Mouse (Mus musculus) liver, embryonic 14.5 days (tissue): ENCODE measurements around the gene Ift140. TPM values are rescaled to one million over a fixed set of nuclear protein-coding genes. Genes with fewer than 3 reads are reported as not detected.
A peak's percentile ranks its signal among the peaks of the same experiment; 100 is the strongest.

Experiments used
- ATAC-seq: fragments of 200-750 bp; cut with Nextera tagmentation; 2 replicates; pipeline ENCODE4 v1.8.0; 2017; ENCODE audit warnings: moderate number of reproducible peaks, mild to moderate bottlenecking, moderate library complexity; ENCODE audit not compliant: insufficient read depth
- DNase-seq, 3 experiments: peaks; one replicate each; pipeline ENCODE4 v3.0.0-alpha.2; 2012 to 2013; ENCODE audit warnings: low read depth in 3 of 3, low spot score in 3 of 3
- H3K27ac ChIP-seq: fragments of 300-500 bp; sonication (generic); 2 replicates; pipeline ENCODE4 v1.5.1; 2014; ENCODE audit warnings: moderate library complexity, mild to moderate bottlenecking, control low read depth, inconsistent platforms
- H3K27me3 ChIP-seq: fragments of 300-500 bp; sonication (generic); 2 replicates; pipeline ENCODE4 v1.6.1; 2014; ENCODE audit warnings: mild to moderate bottlenecking, low read length, moderate library complexity; ENCODE audit not compliant: control insufficient read depth, insufficient read depth
- H3K36me3 ChIP-seq: fragments of 300-500 bp; sonication (generic); replicated peaks from 2 replicates; pipeline ENCODE4 v1.6.1; 2014; ENCODE audit warnings: low read depth; ENCODE audit not compliant: control insufficient read depth, insufficient read depth
- H3K4me1 ChIP-seq, 2 experiments: fragments of 200-500 bp in 1 of 2; fragments of 300-500 bp in 1 of 2; sonication (generic) in 1 of 2; replicated peaks; 2 replicates each; pipeline ENCODE4 v1.6.1; 2012 to 2014; ENCODE audit warnings: antibody characterized with exemption in 1 of 2, inconsistent platforms in 1 of 2, low read length in 1 of 2; ENCODE audit not compliant: control insufficient read depth in 2 of 2, insufficient read depth in 2 of 2
- H3K4me2 ChIP-seq: fragments of 300-500 bp; sonication (generic); 2 replicates; pipeline ENCODE4 v1.6.1; 2014; ENCODE audit warnings: low read depth, mild to moderate bottlenecking, control low read depth, moderate library complexity
- H3K4me3 ChIP-seq, 2 experiments: fragments of 200-500 bp in 1 of 2; fragments of 300-500 bp in 1 of 2; sonication (generic) in 1 of 2; 2 replicates each; pipeline ENCODE4 v1.5.1; 2012 to 2014; ENCODE audit warnings: low read depth in 2 of 2, low read length in 2 of 2, mild to moderate bottlenecking in 2 of 2, control low read depth in 1 of 2, inconsistent platforms in 1 of 2, moderate library complexity in 1 of 2; ENCODE audit not compliant: insufficient read depth in 1 of 2
- H3K9ac ChIP-seq: fragments of 300-500 bp; sonication (generic); replicated peaks from 2 replicates; pipeline ENCODE4 v1.6.1; 2014; ENCODE audit warnings: mild to moderate bottlenecking, control low read depth, moderate library complexity
- H3K9me3 ChIP-seq: fragments of 300-500 bp; sonication (generic); 2 replicates; pipeline ENCODE4 v1.6.1; 2016; ENCODE audit warnings: low read length, mixed read lengths; ENCODE audit not compliant: control insufficient read depth
- CTCF ChIP-seq: IDR thresholded peaks from 2 replicates; pipeline ENCODE4 v1.5.1; 2016; ENCODE audit warnings: antibody characterized with exemption, low read depth, control low read depth
- EP300 ChIP-seq: IDR thresholded peaks from 2 replicates; pipeline ENCODE4 v1.6.1; 2016; ENCODE audit warnings: antibody characterized with exemption, low read depth
- WGBS: fragments of 180-500 bp; shearing (Covaris S2); extraction: QIAGEN DNeasy Blood & Tissue Kit; methylation state at CpG from one replicate; pipeline ENCODE4 v1.1.7; 2014; ENCODE audit not compliant: insufficient replicate concordance; 5-methylcytosine and 5-hydroxymethylcytosine counted together
- polyA plus RNA-seq, 2 experiments: library from polyadenylated mRNA; depleted of rRNA in 1 of 2; stranded (reverse) in 1 of 2; unstranded in 1 of 2; fragments of >200 nt; fragmentation: Nextera tagmentation in 1 of 2; extraction: Ambion mirVana in 1 of 2; gene quantifications; 2 replicates each; pipeline versions ENCODE4 v1.2.1 to v1.2.3; 2012 to 2014

Ift140 gene
- polyA plus RNA-seq, 2 experiments, result 61.2 to 124 TPM

- no peaks in the 10 kb centered on the region; the same call in 1 of the 2 replicates for H3K27me3 ChIP-seq
- ATAC-seq (peak; percentile 45; the same call in 1 of the 2 replicates), DNase-seq (no peak)
- no peaks in the 10 kb centered on the region for H3K36me3 ChIP-seq
- peaks cover 33 to 35% of the 10 kb centered on the region in 2 experiments for H3K4me1 ChIP-seq
- H3K27ac ChIP-seq, result peak overlapping the region; percentile 93
- H3K9ac ChIP-seq, result peak overlapping the region; percentile 66
- peak overlapping the region; percentile 47 for H3K4me2 ChIP-seq
- no peak for TF ChIP-seq CTCF
- no peak for TF ChIP-seq EP300
- no peaks in the 10 kb centered on the region for H3K9me3 ChIP-seq
- 21% methylated on average over 9 of the region's 9 CpGs for WGBS
- H3K4me3 ChIP-seq, result no peak overlapping the region
Observed at GRCm38 (mm10) chr17:25127681-25128080, 111.8 kb downstream of the Ift140 start.

GRCm38 (mm10) chr17:25130060-25130459 lies 114.2 kb downstream of the Ift140 start:
- Histone ChIP-seq H3K9me3 (no peaks in the 10 kb centered on the region), H3K4me2 (no peak overlapping the region), H3K4me1 (peaks cover 38 to 41% of the 10 kb centered on the region in 2 experiments), H3K4me3 (no peak overlapping the region), H3K27me3 (no peaks in the 10 kb centered on the region), H3K9ac (no peak overlapping the region), H3K36me3 (no peaks in the 10 kb centered on the region), H3K27ac (no peak overlapping the region)
- DNase-seq, result no peak
- TF ChIP-seq EP300 (no peak), CTCF (peak; percentile 38; the same call in 1 of the 2 replicates)
- ATAC-seq, result no peak
- WGBS, result 83% methylated on average over 1 of the region's 1 CpGs

GRCm38 (mm10) chr17:25133275-25133698 lies 117.4 kb downstream of the Ift140 start, which contains the start of gene Clcn7:
TSS of gene Clcn7 (plus strand) at chr17:25133391.
- H3K9me3 ChIP-seq, result no peaks in the 10 kb centered on the region
- ATAC-seq, result peak; percentile 90
- H3K27me3 ChIP-seq, result no peaks in the 10 kb centered on the region
- H3K36me3 ChIP-seq, result no peaks in the 10 kb centered on the region
- peak within 1 kb of the TSS; percentile 59 for H3K27ac ChIP-seq
- peak within 1 kb of the TSS; percentile 90 to 97 for H3K4me3 ChIP-seq
- peaks cover 8 to 12% of the 10 kb centered on the region in 2 experiments for H3K4me1 ChIP-seq
- WGBS, result under 1% methylated on average over 38 of the region's 40 CpGs
- TF ChIP-seq CTCF, result 0 out of 2 replicates have a peak, but pooled peaks have one; percentile 12
- no peak for TF ChIP-seq EP300
- peak; percentile 76 to 78 (median 77) for DNase-seq
- peak within 1 kb of the TSS; percentile 82 for H3K9ac ChIP-seq
- H3K4me2 ChIP-seq, result peak within 1 kb of the TSS; percentile 97

GRCm38 (mm10) chr17:25135622-25136021 lies 119.7 kb downstream of the Ift140 start:
- 77% methylated on average over 6 of the region's 6 CpGs for WGBS
- no peak for TF ChIP-seq EP300
- no peak for TF ChIP-seq CTCF
- ATAC-seq, result no peak
- Histone ChIP-seq H3K9ac (no peak overlapping the region), H3K4me1 (peaks cover 7 to 11% of the 10 kb centered on the region in 2 experiments), H3K27ac (no peak overlapping the region), H3K9me3 (no peaks in the 10 kb centered on the region), H3K27me3 (no peaks in the 10 kb centered on the region), H3K4me2 (no peak overlapping the region), H3K36me3 (no peaks in the 10 kb centered on the region), H3K4me3 (no peak overlapping the region)
- DNase-seq, result no peak

- Histone ChIP-seq H3K4me1 (peaks cover 7 to 8% of the 10 kb centered on the region in 2 experiments), H3K4me3 (no peak overlapping the region), H3K36me3 (no peaks in the 10 kb centered on the region), H3K27ac (no peak overlapping the region), H3K4me2 (no peak overlapping the region), H3K9ac (no peak overlapping the region), H3K9me3 (no peaks in the 10 kb centered on the region), H3K27me3 (no peaks in the 10 kb centered on the region)
- ATAC-seq (no peak), DNase-seq (no peak)
- 94% methylated on average over 1 of the region's 1 CpGs for WGBS
- no peak for TF ChIP-seq CTCF
Observed at GRCm38 (mm10) chr17:25138803-25139202, 122.9 kb downstream of the Ift140 start.
